Mouse (Mus musculus): ENCODE data around the gene Hist1h2be.
"Not testable (repeated sequence)": the region's sequence is repeated elsewhere in the genome, so short reads cannot be mapped to it uniquely, and the experiment has no call there.

- TF ChIP-seq EP300, CTCF (IDR thresholded peaks at IDR 0.05; ENCODE audit: low read depth): not testable (repeated sequence)
These were observed 60.2 kb downstream of the Hist1h2be start for GRCm38 (mm10) chr13:23560699-23561098.

All from liver, postnatal 0 days (tissue).